Mouse (Mus musculus) hindbrain, embryonic 16.5 days (tissue): ENCODE results near the gene Ctdnep1. TPM values are rescaled to one million over a fixed set of nuclear protein-coding genes. Genes with fewer than 3 reads are reported as not detected.
A peak's percentile ranks its signal among the peaks of the same experiment; 100 is the strongest.

Experiments
- ATAC-seq: fragments of 200-750 bp; cut with Nextera tagmentation; 2 replicates; pipeline ENCODE4 v1.8.0; 2017; ENCODE audit warnings: moderate TSS enrichment, moderate library complexity
- H3K27ac ChIP-seq: fragments of 300-500 bp; sonication (generic); 2 replicates; pipeline ENCODE4 v1.5.1; 2014; ENCODE audit warnings: low read depth, mild to moderate bottlenecking, control low read depth, low read length, moderate library complexity
- H3K27me3 ChIP-seq: fragments of 300-500 bp; sonication (generic); replicated peaks from 2 replicates; pipeline ENCODE4 v1.6.1; 2014; ENCODE audit warnings: low read length; ENCODE audit not compliant: control insufficient read depth, insufficient read depth
- H3K36me3 ChIP-seq: fragments of 300-500 bp; sonication (generic); 2 replicates; pipeline ENCODE4 v1.6.1; 2014; ENCODE audit warnings: mild to moderate bottlenecking, low read length, moderate library complexity, mixed read lengths; ENCODE audit not compliant: control insufficient read depth, insufficient read depth
- H3K4me1 ChIP-seq: fragments of 300-500 bp; sonication (generic); 2 replicates; pipeline ENCODE4 v1.6.1; 2014; ENCODE audit warnings: low read depth, low read length; ENCODE audit not compliant: control insufficient read depth, insufficient read depth
- H3K4me2 ChIP-seq: fragments of 300-500 bp; sonication (generic); 2 replicates; pipeline ENCODE4 v1.6.1; 2014; ENCODE audit warnings: mild to moderate bottlenecking, low read length, control low read depth, moderate library complexity
- H3K4me3 ChIP-seq: fragments of 300-500 bp; sonication (generic); 2 replicates; pipeline ENCODE4 v1.5.1; 2014; ENCODE audit warnings: mild to moderate bottlenecking, low read length, control low read depth, moderate library complexity
- H3K9ac ChIP-seq: fragments of 300-500 bp; sonication (generic); 2 replicates; pipeline ENCODE4 v1.6.1; 2014; ENCODE audit warnings: low read depth, mild to moderate bottlenecking, control low read depth, low read length, moderate library complexity
- H3K9me3 ChIP-seq: fragments of 300-500 bp; sonication (generic); 2 replicates; pipeline ENCODE4 v1.6.1; 2014; ENCODE audit warnings: mild to moderate bottlenecking, low read length, moderate library complexity; ENCODE audit not compliant: control insufficient read depth
- WGBS: fragments of 180-500 bp; shearing (Covaris S2); extraction: QIAGEN DNeasy Blood & Tissue Kit; methylation state at CpG from one replicate; pipeline ENCODE4 v1.1.7; 2014; 5-methylcytosine and 5-hydroxymethylcytosine counted together
- polyA plus RNA-seq: library from polyadenylated mRNA; unstranded; fragments of >200 nt; fragmentation: Nextera tagmentation; extraction: Ambion mirVana; gene quantifications from 2 replicates; pipeline ENCODE4 v1.2.1, GENCODE M21; 2015

The Ctdnep1 gene
- polyA plus RNA-seq, 1 experiment from 2014 or later, result 26.9 TPM

DNA sequence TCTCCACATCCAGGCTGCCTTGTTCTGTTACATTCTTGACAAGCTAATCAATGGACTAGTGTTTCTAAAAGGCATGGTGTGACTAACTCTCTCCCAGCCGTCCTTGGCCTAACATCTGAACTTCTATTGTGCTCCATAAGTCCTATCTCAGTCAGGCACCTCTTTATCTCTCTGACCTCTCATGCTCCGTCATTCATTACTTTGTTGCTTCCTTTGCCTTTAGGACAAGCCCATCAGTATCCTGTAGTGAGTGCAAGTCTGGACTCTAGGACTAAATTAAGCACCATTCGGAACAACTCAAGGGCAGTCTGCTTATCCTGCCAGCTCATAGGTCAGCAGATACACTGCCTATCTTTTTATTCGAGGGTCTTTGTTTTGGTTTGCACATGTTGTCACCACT, 4.7 kb upstream of the Ctdnep1 start:
- peaks cover 10% of the 10 kb centered on the region for H3K4me1 ChIP-seq
- WGBS, result 89% methylated on average over 4 of the region's 4 CpGs
- H3K4me2 ChIP-seq, result no peak overlapping the region
- H3K36me3 ChIP-seq, result peaks cover 14% of the 10 kb centered on the region
- H3K27me3 ChIP-seq, result no peaks in the 10 kb centered on the region
- H3K4me3 ChIP-seq, result no peak overlapping the region
- no peaks in the 10 kb centered on the region for H3K9me3 ChIP-seq
- H3K9ac ChIP-seq, result no peak overlapping the region
- ATAC-seq, result no peak
- H3K27ac ChIP-seq, result no peak overlapping the region

DNA sequence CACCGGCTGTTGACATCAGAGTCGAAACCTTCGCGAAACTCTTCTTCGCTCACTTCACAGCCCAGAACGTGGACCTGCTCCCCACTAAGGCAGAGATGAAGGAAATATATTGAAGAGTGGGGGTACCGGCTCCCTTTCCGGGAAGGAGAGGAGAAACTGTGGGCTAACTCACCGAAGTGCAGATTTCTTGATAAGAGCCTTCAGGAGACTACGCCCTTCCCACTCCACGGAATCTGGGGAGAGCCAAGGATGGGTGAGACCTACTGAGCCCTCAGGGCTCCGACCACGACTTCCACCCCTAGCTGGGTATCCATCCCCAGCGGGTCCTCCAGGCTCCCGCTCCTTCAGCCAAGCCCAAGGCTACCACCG, 1.1 kb upstream of the Ctdnep1 start:
- Histone ChIP-seq H3K9ac (peak overlapping the region; percentile 82), H3K27me3 (no peaks in the 10 kb centered on the region), H3K9me3 (no peaks in the 10 kb centered on the region), H3K4me3 (peak overlapping the region; percentile 90), H3K27ac (peak overlapping the region; percentile 99), H3K4me1 (peaks cover 30% of the 10 kb centered on the region), H3K36me3 (peaks cover 14% of the 10 kb centered on the region), H3K4me2 (peak overlapping the region; percentile 91)
- ATAC-seq, result peak; percentile 1; the same call in 1 of the 2 replicates
- WGBS, result 2% methylated on average over 16 of the region's 16 CpGs

DNA sequence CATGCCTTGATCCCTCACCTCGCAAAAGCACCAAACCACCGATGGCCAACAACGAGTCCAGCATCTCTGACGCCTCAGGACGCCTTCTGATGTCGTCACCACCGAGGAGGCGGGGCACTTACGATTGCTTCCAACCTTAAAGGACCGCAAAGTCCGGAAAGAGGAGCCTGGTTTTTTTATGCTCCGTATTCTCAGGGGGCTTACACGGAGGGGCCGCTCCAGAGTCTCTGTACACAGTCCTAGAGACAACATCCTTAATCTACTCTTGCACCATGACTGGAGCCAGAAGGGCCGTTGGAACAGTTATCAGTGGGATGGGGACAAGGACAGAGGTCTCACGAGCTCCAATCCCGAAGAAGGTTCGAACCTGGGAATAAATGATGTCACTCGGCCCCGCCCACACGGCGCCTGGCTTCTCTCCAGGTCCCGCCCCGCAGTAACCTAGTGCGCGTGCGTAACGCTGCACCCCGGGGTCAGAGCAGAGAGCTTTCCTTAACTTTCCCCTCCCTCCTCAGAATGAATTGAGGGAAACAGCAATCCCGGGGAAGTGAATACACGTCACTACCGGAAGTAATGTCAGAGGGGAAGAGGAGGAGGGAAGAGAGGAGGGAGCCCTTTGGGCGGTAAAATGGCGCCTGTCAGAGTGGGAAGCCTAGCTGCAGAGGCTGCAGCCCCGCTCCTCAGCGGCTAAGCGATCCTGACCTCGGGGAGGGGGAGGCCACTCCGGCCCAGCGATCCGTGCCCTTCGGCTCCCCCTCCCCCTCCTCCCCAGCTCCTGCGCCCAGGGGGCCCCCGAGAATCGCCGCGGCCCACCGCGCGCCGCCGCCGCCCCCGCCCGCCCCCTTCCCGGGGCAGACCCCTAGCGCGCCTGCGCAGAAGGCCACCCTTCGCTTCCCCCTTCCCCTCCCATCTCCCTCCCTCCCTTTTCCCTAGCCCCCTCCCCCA, 488 bp upstream of the Ctdnep1 start:
- no peaks in the 10 kb centered on the region for H3K27me3 ChIP-seq
- under 1% methylated on average over 44 of the region's 60 CpGs for WGBS
- H3K27ac ChIP-seq, result peak overlapping the region; percentile 99
- H3K4me2 ChIP-seq, result peak overlapping the region; percentile 91
- peak; percentile 94 for ATAC-seq
- H3K9ac ChIP-seq, result peak overlapping the region; percentile 96
- peak overlapping the region; percentile 90 for H3K4me3 ChIP-seq
- H3K4me1 ChIP-seq, result peaks cover 30% of the 10 kb centered on the region
- H3K36me3 ChIP-seq, result peaks cover 16% of the 10 kb centered on the region
- no peaks in the 10 kb centered on the region for H3K9me3 ChIP-seq

DNA sequence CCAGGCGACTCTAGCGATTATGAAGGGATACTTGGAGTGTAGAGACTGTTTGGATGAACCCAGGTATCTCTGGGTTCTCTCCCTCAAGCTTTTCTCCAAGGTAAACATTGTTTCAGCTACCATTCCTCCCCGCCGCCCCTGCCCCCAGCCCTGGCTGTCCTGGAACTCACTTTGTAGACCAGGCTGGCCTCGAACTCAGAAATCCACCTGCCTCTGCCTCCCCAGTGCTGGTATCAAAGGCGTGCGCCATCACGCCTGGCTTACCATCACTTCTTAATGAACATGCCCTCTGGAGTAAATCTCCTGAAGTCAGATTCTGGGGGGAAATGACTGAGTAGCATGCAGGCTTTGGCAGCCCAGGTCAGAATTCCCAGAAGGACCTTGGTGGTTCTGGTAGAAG, 1.3 kb downstream of the Ctdnep1 start, which contains the start of gene Elp5:
Gene Elp5, minus strand, starts transcription at position 293 of the 400 bp plus-strand sequence.
- H3K36me3 ChIP-seq, result peaks cover 16% of the 10 kb centered on the region
- 64% methylated on average over 8 of the region's 8 CpGs for WGBS
- H3K27ac ChIP-seq, result peak within 1 kb of the TSS; percentile 99
- no peaks in the 10 kb centered on the region for H3K9me3 ChIP-seq
- no peak for ATAC-seq
- H3K27me3 ChIP-seq, result no peaks in the 10 kb centered on the region
- peaks cover 30% of the 10 kb centered on the region for H3K4me1 ChIP-seq
- H3K4me2 ChIP-seq, result peak within 1 kb of the TSS; percentile 91
- H3K4me3 ChIP-seq, result peak within 1 kb of the TSS; percentile 90
- peak within 1 kb of the TSS; percentile 96 for H3K9ac ChIP-seq

DNA sequence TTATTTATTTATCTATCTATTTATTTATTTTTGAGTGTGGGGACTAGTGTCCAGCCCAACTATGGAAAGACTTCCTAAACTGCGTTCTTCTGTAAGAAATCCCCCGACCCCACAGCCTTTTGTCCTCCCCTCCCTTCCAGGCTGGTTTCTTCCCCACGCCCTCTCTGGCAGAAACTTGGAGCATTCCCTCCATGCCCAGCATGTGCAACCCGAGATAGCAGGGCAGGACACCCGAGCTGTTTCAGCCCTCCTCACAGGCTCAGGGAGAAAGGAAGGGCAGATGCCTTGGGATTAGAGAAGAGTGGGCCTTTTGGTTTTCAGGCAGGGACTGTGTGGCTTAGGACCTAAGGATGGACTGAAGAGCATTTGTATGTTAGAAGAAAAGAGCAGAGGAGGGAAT, 1.9 kb downstream of the Ctdnep1 start:
- Histone ChIP-seq H3K27me3 (no peaks in the 10 kb centered on the region), H3K4me1 (peaks cover 30% of the 10 kb centered on the region), H3K36me3 (peaks cover 20% of the 10 kb centered on the region), H3K9me3 (no peaks in the 10 kb centered on the region), H3K27ac (no peak overlapping the region), H3K4me3 (peak overlapping the region; percentile 22), H3K4me2 (peak overlapping the region; percentile 91), H3K9ac (peak overlapping the region; percentile 51)
- no peak for ATAC-seq
- 31% methylated on average over 5 of the region's 5 CpGs for WGBS

DNA sequence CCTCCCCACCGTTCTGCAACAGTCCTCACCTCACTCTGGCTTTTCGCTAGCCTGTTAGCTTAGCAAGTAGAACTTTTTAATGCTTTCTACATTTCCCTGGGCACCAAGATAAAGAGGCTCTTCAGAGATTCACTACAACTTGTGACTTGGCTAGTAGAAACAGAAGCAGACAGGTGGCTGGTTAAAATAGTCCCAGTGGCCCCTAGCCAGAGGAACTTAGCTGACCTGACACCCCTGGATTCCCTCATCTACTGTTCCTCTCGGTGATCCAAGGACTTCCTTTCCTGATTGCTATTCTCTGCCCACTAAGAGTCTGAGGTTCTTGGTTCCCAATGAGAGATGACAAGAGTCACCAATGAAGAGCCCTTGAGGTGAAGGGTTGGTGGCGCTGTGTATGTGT, 2.4 kb downstream of the Ctdnep1 start:
- 90% methylated on average over 4 of the region's 4 CpGs for WGBS
- peaks cover 30% of the 10 kb centered on the region for H3K4me1 ChIP-seq
- no peak for ATAC-seq
- H3K4me2 ChIP-seq, result peak overlapping the region; percentile 91
- H3K27ac ChIP-seq, result no peak overlapping the region
- peaks cover 23% of the 10 kb centered on the region for H3K36me3 ChIP-seq
- H3K9me3 ChIP-seq, result no peaks in the 10 kb centered on the region
- no peak overlapping the region; the same call in 1 of the 2 replicates for H3K9ac ChIP-seq
- no peaks in the 10 kb centered on the region for H3K27me3 ChIP-seq
- H3K4me3 ChIP-seq, result no peak overlapping the region

DNA sequence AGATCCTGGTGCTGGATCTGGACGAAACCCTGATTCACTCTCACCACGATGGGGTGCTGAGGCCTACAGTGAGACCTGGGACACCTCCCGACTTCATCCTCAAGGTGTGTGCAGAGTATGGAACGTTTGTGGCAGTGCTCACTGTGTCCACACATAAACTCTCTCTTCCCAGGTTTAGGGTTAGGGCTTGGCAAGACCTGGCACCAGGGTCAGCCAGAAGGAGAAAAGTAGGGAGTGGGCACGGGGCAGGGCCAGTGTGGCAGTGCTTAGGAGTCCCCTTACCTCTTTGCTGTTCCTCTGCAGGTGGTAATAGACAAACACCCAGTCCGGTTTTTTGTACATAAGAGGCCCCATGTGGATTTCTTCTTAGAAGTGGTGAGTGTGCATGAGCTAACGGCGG, 3.5 kb downstream of the Ctdnep1 start:
- Histone ChIP-seq H3K9ac (no peak overlapping the region), H3K27me3 (no peaks in the 10 kb centered on the region), H3K4me2 (no peak overlapping the region), H3K9me3 (no peaks in the 10 kb centered on the region), H3K27ac (no peak overlapping the region), H3K36me3 (peaks cover 34% of the 10 kb centered on the region), H3K4me1 (peaks cover 22% of the 10 kb centered on the region), H3K4me3 (no peak overlapping the region)
- 93% methylated on average over 8 of the region's 8 CpGs for WGBS
- ATAC-seq, result no peak

DNA sequence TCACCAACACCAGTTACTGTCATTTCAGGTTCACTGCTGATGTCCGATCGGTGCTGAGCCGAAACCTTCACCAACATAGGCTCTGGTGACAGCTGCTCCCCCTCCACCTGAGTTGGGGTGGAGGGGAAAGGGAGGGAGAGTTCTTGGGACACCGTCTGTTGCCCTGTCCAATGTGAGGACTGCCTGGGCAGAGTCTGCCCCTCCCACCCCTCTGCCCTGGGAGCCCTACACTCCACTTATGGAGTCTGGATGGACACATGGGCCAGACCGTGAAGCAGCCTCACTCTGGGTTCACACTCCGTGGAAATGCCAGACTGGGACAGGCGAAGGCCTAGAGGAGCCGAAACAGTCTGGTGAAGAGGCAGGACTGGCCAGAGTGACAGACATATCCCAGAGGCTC, 9.0 kb downstream of the Ctdnep1 start:
- 0 out of 2 replicates have a peak, but pooled peaks have one; percentile 5 for ATAC-seq
- 90% methylated on average over 8 of the region's 8 CpGs for WGBS
- H3K9ac ChIP-seq, result no peak overlapping the region

DNA sequence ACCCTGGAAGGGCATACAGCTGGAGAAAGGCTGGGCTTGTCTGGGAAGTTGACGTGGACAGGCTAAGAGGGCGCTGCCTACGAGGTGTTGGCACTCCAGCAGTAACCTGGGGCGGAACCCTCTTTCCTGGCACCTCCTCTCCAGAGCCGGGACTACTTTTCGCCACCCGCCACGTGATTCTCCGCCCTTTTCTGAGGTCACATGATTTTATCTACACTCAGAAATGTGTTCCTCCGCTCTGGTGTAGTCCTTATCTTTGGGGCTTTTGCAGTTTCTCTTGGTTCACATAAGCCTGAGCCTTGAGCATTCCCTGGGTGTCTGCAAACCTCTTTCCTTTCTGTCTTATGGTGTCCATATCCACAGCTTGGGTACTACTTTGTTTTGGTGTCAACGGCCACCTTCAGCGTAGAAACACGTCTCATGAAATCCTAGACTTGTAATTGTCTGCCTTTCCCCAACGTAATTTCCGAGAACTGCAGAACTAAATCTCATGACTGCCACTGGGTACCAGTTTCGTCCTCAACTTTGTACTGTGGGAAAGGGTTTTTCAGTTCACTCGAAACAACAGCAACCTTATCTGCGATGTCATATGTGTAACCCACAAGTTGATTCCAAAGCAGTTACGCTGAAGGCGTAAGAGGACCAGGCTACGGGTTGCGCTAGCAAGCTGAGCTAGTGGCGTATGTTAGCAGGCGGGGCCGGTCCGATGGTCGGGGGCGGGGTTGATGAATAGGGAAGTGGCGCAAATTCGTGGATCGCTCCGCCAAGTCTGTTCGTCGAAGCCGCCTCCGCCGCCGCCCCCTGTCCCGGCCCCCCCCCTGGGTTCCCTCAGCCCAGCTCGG, 10.1 kb downstream of the Ctdnep1 start, which contains the start of gene Gabarap:
Gene Gabarap, plus strand, starts transcription at position 294 of the 842 bp plus-strand sequence.
- WGBS, result under 1% methylated on average over 40 of the region's 40 CpGs
- Histone ChIP-seq H3K4me1 (peaks cover 12% of the 10 kb centered on the region), H3K9ac (peak within 1 kb of the TSS; percentile 95), H3K9me3 (no peaks in the 10 kb centered on the region), H3K4me2 (peak within 1 kb of the TSS; percentile 89), H3K4me3 (peak within 1 kb of the TSS; percentile 83), H3K27ac (peak within 1 kb of the TSS; percentile 96), H3K27me3 (no peaks in the 10 kb centered on the region), H3K36me3 (peaks cover 37% of the 10 kb centered on the region)
- peak; percentile 74 for ATAC-seq

More for the DNA sequence above, 9.0 kb downstream of the Ctdnep1 start:
- H3K9me3 ChIP-seq, result no peaks in the 10 kb centered on the region
- no peaks in the 10 kb centered on the region for H3K27me3 ChIP-seq
- peaks cover 12% of the 10 kb centered on the region for H3K4me1 ChIP-seq
- no peak overlapping the region for H3K27ac ChIP-seq
- peaks cover 45% of the 10 kb centered on the region for H3K36me3 ChIP-seq
- H3K4me2 ChIP-seq, result no peak overlapping the region
- H3K4me3 ChIP-seq, result no peak overlapping the region
